Mouse (Mus musculus): ENCODE data around the gene Efcab12.
A peak's percentile ranks its signal among the peaks of the same experiment; 100 is the strongest.
"Not testable (repeated sequence)": the region's sequence is repeated elsewhere in the genome, so short reads cannot be mapped to it uniquely, and the experiment has no call there.

The Efcab12 gene

GRCm38 (mm10) chr6:115838161-115838597 is at the start of gene Efcab12:
Efcab12 (minus strand) TSS chr6:115838412.
- DNase-seq (ENCODE audit: low spot score in 2 of 2), result peak in 1 of 2 experiments; percentile 42

- DNase-seq (ENCODE audit: low spot score in 2 of 2), result no peak
Observed at GRCm38 (mm10) chr6:115886894-115887293, 48.7 kb upstream of the Efcab12 start.

GRCm38 (mm10) chr6:115884018-115884417 is 45.8 kb upstream of the Efcab12 start:
- no peak for DNase-seq (ENCODE audit: low spot score in 2 of 2)

GRCm38 (mm10) chr6:115880751-115881150 is 42.5 kb upstream of the Efcab12 start:
- no peak for DNase-seq (ENCODE audit: low spot score in 2 of 2)

GRCm38 (mm10) chr6:115879736-115880135 is 41.5 kb upstream of the Efcab12 start:
- no peak for DNase-seq (ENCODE audit: low spot score in 2 of 2)

GRCm38 (mm10) chr6:115878694-115879093 is 40.5 kb upstream of the Efcab12 start:
- no peak for DNase-seq (ENCODE audit: low spot score in 2 of 2)

- DNase-seq (ENCODE audit: low spot score in 2 of 2), result no peak
Observed at GRCm38 (mm10) chr6:115877239-115877638, 39.0 kb upstream of the Efcab12 start.

- DNase-seq (ENCODE audit: low spot score in 2 of 2), result not testable (repeated sequence)
Observed at GRCm38 (mm10) chr6:115871318-115871717, 33.1 kb upstream of the Efcab12 start.

- not testable (repeated sequence) for DNase-seq (ENCODE audit: low spot score in 2 of 2)
Observed at GRCm38 (mm10) chr6:115867157-115867556, 28.9 kb upstream of the Efcab12 start.

- no peak for DNase-seq (ENCODE audit: low spot score in 2 of 2)
Observed at GRCm38 (mm10) chr6:115865246-115865645, 27.0 kb upstream of the Efcab12 start.

- no peak for DNase-seq (ENCODE audit: low spot score in 2 of 2)
Observed at GRCm38 (mm10) chr6:115863340-115863841, 25.2 kb upstream of the Efcab12 start.

- DNase-seq (ENCODE audit: low spot score in 2 of 2), result no peak
Observed at GRCm38 (mm10) chr6:115860027-115860556, 21.9 kb upstream of the Efcab12 start.

- no peak for DNase-seq (ENCODE audit: low spot score in 2 of 2)
Observed at GRCm38 (mm10) chr6:115859258-115859657, 21.0 kb upstream of the Efcab12 start.

GRCm38 (mm10) chr6:115856361-115856745 is 18.1 kb upstream of the Efcab12 start:
- DNase-seq (ENCODE audit: low spot score in 2 of 2), result no peak

- DNase-seq (ENCODE audit: low spot score in 2 of 2), result no peak
Observed at GRCm38 (mm10) chr6:115855733-115856360, 17.6 kb upstream of the Efcab12 start.

- DNase-seq (ENCODE audit: low spot score in 2 of 2), result no peak
Observed at GRCm38 (mm10) chr6:115854432-115854831, 16.2 kb upstream of the Efcab12 start.

GRCm38 (mm10) chr6:115853985-115854384 is 15.8 kb upstream of the Efcab12 start:
- DNase-seq (ENCODE audit: low spot score in 2 of 2), result no peak

- peak; percentile 85 to 96 for DNase-seq (ENCODE audit: low spot score in 2 of 2)
Observed at GRCm38 (mm10) chr6:115853091-115853813, 15.0 kb upstream of the Efcab12 start, which contains the start of the genes Mbd4 and Ift122. Mbd4 (minus strand) TSS chr6:115853371. Ift122 (plus strand) TSS chr6:115853470.

- no peak for DNase-seq (ENCODE audit: low spot score in 2 of 2)
Observed at GRCm38 (mm10) chr6:115852446-115853090, 14.4 kb upstream of the Efcab12 start.

GRCm38 (mm10) chr6:115848598-115849304 is 10.5 kb upstream of the Efcab12 start:
- DNase-seq (ENCODE audit: low spot score in 2 of 2), result no peak

- DNase-seq (ENCODE audit: low spot score in 2 of 2), result peak in 1 of 2 experiments; percentile 56
Observed at GRCm38 (mm10) chr6:115846640-115847411, 8.6 kb upstream of the Efcab12 start.
